Mouse (Mus musculus): Measurements from ENCODE around the gene Baz1a.

Baz1a gene

GRCm38 (mm10) chr12:55013626-55014398 is at the start of gene Baz1a:
TSS of gene Baz1a (minus strand) at chr12:55014348.
- DNase-seq (ENCODE audit: low spot score in 2 of 2): no peak

GRCm38 (mm10) chr12:55062141-55062540 is 48.0 kb upstream of the Baz1a start:
- no peak for DNase-seq (ENCODE audit: low spot score in 2 of 2)

- no peak for DNase-seq (ENCODE audit: low spot score in 2 of 2)
These were observed 46.9 kb upstream of the Baz1a start for GRCm38 (mm10) chr12:55061006-55061405.

DNA sequence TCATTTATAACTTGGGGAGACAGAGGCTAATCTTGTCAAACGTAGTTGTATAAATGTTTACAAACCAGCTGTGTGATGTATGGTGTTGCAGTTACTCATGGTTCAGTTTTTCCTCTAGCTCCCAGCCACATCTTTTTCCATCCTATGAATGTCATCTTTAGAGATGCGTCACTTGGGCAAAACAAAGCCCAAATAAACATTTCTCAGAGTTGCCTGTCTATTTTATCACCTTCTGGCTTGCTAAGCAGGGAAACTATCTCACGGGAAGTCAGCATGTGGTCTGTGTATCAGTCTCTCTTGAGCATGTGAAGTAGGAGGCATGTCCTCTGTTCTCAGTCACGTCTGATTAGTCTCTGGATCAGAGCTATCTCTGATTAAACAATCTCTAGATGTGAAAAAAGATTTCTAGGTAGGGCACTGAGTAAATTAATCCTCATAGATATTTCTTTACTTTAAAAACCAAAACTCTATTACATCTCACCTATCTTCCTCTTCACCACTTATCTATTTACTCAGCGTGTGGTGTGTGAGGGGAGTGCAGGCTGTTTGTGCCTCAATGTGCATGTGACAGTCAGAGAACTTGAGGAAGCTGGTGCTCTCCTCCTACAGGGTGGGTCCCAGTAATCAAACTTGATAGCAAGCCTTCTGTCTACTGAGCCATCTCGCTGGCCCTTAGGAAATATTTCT is 46.2 kb upstream of the Baz1a start:
- no peak for DNase-seq (ENCODE audit: low spot score in 2 of 2)

GRCm38 (mm10) chr12:55059812-55060211 is 45.7 kb upstream of the Baz1a start:
- DNase-seq (ENCODE audit: low spot score in 2 of 2): peak in 1 of 2 experiments; percentile 6

DNA sequence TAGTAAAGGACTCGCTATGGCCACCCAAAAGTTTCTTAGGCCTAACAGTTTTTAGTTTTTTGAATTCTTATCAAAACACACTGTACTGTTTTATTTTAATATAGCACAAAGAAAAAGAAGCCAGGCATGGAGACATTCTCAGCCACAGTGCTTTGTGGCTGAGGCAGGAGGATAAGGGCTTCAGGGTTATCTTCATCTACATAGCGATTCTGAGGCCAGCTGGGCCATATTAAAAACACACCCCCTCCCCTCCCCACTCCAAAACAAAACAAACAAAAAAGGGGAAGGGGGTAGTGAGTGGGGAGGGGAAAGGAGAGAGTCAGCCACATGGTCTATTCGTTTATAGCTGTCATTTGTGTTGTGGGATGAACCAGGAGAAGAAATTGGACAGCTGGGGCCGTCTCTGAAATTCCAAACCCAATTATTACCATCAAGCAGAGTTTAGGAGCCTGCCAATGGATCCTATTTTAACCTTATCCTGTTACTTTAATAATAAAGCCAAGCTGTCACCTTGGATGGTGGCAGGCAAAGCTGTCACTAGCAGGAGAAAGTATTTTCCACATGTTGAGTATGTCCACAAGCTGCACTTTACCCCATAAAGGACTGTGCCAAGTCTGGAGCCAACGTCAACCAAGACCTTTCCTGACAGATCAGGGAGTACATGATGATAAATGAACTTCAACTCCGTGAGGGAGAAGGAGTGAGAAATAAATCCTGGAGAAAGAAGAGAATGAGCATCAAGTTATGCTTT is 44.9 kb upstream of the Baz1a start:
- DNase-seq (ENCODE audit: low spot score in 2 of 2): no peak

- no peak for DNase-seq (ENCODE audit: low spot score in 2 of 2)
These were observed 42.6 kb upstream of the Baz1a start for GRCm38 (mm10) chr12:55056703-55057102.

GRCm38 (mm10) chr12:55054551-55055241 is 40.5 kb upstream of the Baz1a start:
- DNase-seq (ENCODE audit: low spot score in 2 of 2): no peak

DNA sequence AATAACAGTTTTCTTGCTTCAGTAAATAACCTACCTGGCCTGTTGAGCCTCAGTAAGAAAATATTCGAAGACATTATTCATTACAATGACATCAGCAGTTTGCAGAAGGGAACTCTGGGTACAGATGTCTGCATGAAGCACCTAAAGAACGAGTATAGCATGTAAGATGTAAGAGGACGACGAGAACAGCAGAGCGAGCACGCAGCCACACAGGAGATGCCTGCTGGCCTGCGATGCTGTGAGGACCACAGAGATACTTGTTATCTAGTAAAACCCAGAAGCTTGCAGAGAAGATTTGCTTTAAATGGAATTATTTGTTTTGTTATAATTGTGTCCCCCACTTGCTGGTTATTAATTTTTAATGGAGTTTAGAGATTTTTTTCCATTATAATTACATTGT is 39.1 kb upstream of the Baz1a start:
- peak in 1 of 2 experiments; percentile 8 for DNase-seq (ENCODE audit: low spot score in 2 of 2)

DNA sequence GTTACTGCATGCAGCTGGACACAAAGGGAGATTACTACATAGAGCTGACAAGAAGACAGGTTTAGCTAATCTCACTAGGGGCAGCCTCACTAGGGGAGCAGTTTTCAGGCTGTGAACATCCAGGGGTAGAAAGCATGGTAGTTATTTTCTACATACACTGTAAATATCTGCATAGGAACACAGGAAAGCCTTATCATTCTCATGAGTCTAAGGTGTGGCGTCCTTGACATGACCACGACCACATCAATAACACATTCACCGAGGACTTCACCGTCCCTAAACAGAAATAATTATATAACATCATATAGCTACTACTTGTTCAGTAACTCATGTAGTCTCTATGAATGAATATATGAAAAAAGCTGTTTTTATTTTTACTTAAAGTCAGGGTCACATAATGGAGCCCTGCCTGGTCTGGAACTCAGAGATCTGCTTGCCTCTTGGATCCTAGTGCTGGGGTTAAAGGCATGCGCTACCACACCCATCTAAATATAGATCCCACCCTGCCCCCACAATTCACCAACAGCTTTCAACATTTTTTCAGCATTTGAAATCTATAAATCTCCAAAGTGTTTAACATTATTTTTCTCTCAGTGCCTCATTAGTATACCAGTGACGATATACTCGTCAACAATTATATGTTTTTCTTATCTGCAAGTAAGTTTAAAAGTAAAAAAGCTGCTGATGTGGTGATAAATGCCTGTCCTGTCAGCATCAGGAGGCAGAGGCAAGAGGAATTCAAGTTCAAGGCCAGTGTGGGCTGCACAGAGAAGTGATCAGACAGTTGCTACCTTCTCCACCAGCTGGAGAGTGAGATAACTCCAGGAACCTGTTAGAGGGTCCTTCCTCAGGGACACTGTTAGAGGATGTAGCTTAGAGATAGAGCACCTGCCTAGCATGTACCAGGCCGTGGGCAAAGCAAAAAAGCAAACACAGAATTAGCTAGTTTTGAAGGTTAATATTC is 37.3 kb upstream of the Baz1a start:
- DNase-seq (ENCODE audit: low spot score in 2 of 2): peak; percentile 34 to 61

- no peak for DNase-seq (ENCODE audit: low spot score in 2 of 2)
These were observed 35.7 kb upstream of the Baz1a start for GRCm38 (mm10) chr12:55049731-55050353.

GRCm38 (mm10) chr12:55041011-55041410 is 26.9 kb upstream of the Baz1a start:
- DNase-seq (ENCODE audit: low spot score in 2 of 2): no peak

DNA sequence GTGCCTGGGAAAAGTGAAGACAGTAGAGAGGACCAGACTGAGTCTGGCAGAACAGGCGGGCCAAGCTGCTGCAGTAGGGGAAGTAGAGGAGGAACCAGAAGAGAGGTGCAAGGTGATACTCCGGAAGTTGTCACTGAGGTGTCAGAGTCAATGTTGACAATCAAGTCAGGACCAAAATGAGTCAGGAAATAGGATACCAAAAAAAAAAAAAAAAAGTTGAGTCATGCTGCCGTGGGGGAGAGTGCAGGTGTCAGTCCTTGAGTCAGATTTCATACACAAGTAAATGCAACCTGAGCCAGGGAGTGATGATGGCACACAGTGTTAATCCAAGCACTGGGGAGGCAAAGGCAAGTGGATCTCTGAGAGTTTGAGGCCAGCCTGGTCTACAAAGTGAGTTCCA is 12.9 kb upstream of the Baz1a start:
- peak; percentile 18 to 22 for DNase-seq (ENCODE audit: low spot score in 2 of 2)

DNA sequence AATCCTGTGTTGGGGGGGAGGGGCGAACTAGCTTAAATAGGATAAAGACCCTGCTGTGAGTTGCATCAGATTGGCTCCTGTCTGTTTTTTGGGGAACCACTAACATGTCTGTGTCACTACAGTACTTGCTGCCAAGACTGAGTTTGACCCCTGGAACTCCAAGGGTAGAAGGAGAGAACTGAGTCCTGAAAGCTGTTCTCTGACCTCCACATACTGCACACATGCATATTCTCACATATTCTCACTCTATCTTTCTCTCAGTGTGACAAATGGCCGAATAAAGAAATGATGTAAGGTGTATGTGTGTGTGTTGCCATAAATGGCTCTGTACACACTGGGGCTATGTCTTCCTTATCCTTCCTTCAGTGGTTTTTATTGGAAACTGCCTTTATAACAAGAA is 9.1 kb upstream of the Baz1a start:
- no peak for DNase-seq (ENCODE audit: low spot score in 2 of 2)

GRCm38 (mm10) chr12:55019421-55019877 is 5.3 kb upstream of the Baz1a start:
- peak; percentile 66 to 80 for DNase-seq (ENCODE audit: low spot score in 2 of 2)

DNA sequence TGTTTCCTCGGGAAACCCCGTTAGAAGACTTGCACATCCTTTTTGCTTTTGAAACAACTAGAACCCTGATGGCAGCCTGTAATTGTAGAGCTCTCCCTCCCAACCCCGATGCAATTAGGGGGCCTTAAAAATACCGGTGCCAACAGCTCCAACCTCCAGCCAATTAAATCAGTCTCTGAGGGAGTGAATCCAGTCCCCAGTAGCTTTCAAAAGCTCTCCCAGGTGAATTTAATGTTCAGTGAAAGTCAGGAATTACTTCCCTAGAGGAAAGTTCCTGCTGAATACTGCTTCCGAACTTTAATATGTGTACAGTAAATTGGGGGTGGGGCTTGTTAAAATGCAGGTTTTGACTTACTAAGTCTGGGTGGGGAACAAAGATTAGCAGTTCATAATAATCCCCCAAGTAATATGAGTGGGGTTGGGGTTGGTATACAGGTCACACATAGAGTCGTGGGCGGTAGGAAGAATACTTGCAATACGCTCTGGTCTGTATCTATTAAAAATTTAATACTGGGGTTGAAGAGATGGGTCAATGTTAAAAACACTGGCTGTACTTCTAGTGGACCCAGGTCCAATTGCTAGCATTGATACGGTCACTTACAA is 3.1 kb upstream of the Baz1a start:
- DNase-seq (ENCODE audit: low spot score in 2 of 2): no peak

GRCm38 (mm10) chr12:55016339-55017118 is 2.4 kb upstream of the Baz1a start:
- DNase-seq (ENCODE audit: low spot score in 2 of 2): peak; percentile 61 to 62

- no peak for DNase-seq (ENCODE audit: low spot score in 2 of 2)
These were observed 1.3 kb upstream of the Baz1a start for GRCm38 (mm10) chr12:55015428-55015827.

GRCm38 (mm10) chr12:55013031-55013430 is 1.1 kb downstream of the Baz1a start:
- DNase-seq (ENCODE audit: low spot score in 2 of 2): no peak

Data from spleen, postnatal 36 days (tissue).